Mouse (Mus musculus) heart, embryonic 16.5 days (tissue): ENCODE data around the gene Sorl1. TPM values are rescaled to one million over a fixed set of nuclear protein-coding genes. Genes with fewer than 3 reads are reported as not detected.

Source experiments
- ATAC-seq: fragments of 200-750 bp; cut with Nextera tagmentation; replicated peaks from 2 replicates; pipeline ENCODE4 v1.8.0; 2017; ENCODE audit warnings: moderate number of reproducible peaks; ENCODE audit not compliant: insufficient read depth, low FRiP score; ENCODE audit errors: extremely low read depth
- H3K27ac ChIP-seq: fragments of 300-500 bp; sonication (generic); 2 replicates; pipeline ENCODE4 v1.5.1; 2014; ENCODE audit warnings: mild to moderate bottlenecking, low read length, control low read depth, moderate library complexity
- H3K27me3 ChIP-seq: fragments of 300-500 bp; sonication (generic); 2 replicates; pipeline ENCODE4 v1.6.1; 2014; ENCODE audit warnings: low read length, mixed read lengths; ENCODE audit not compliant: control insufficient read depth, insufficient read depth
- H3K36me3 ChIP-seq: fragments of 300-500 bp; sonication (generic); 2 replicates; pipeline ENCODE4 v1.6.1; 2014; ENCODE audit not compliant: control insufficient read depth, insufficient read depth
- H3K4me1 ChIP-seq: fragments of 300-500 bp; sonication (generic); 2 replicates; pipeline ENCODE4 v1.6.1; 2014; ENCODE audit warnings: low read length, mixed read lengths; ENCODE audit not compliant: control insufficient read depth, insufficient read depth
- H3K4me2 ChIP-seq: fragments of 300-500 bp; sonication (generic); 2 replicates; pipeline ENCODE4 v1.6.1; 2014; ENCODE audit warnings: low read depth, mild to moderate bottlenecking, control low read depth, low read length
- H3K4me3 ChIP-seq: fragments of 300-500 bp; sonication (generic); 2 replicates; pipeline ENCODE4 v1.5.1; 2014; ENCODE audit warnings: mild to moderate bottlenecking, control low read depth, low read length
- H3K9ac ChIP-seq: fragments of 300-500 bp; sonication (generic); 2 replicates; pipeline ENCODE4 v1.6.1; 2014; ENCODE audit warnings: low read length, control low read depth
- H3K9me3 ChIP-seq: fragments of 300-500 bp; sonication (generic); replicated peaks from 2 replicates; pipeline ENCODE4 v1.6.1; 2016; ENCODE audit warnings: low read length; ENCODE audit not compliant: control insufficient read depth
- WGBS: fragments of 180-500 bp; shearing (Covaris S2); extraction: QIAGEN DNeasy Blood & Tissue Kit; methylation state at CpG from one replicate; pipeline ENCODE4 v1.1.7; 2014; 5-methylcytosine and 5-hydroxymethylcytosine counted together
- polyA plus RNA-seq: library from polyadenylated mRNA; unstranded; fragments of >200 nt; fragmentation: Nextera tagmentation; extraction: Ambion mirVana; gene quantifications from 2 replicates; pipeline ENCODE4 v1.2.1, GENCODE M21; 2015

The Sorl1 gene
- polyA plus RNA-seq, 1 experiment from 2014 or later = 2.2 TPM

GRCm38 (mm10) chr9:41993821-41994220 lies 130.3 kb downstream of the Sorl1 start:
- ATAC-seq = no peak
- H3K36me3 ChIP-seq = no peaks in the 10 kb centered on the region

GRCm38 (mm10) chr9:41992841-41993240 lies 131.3 kb downstream of the Sorl1 start:
- no peaks in the 10 kb centered on the region for H3K4me1 ChIP-seq
- H3K9ac ChIP-seq = no peak overlapping the region
- no peak overlapping the region for H3K4me3 ChIP-seq
- no peaks in the 10 kb centered on the region for H3K9me3 ChIP-seq
- H3K4me2 ChIP-seq = no peak overlapping the region
- H3K36me3 ChIP-seq = no peaks in the 10 kb centered on the region
- H3K27ac ChIP-seq = no peak overlapping the region
- 63% methylated on average over 5 of the region's 5 CpGs for WGBS
- no peak for ATAC-seq
- no peaks in the 10 kb centered on the region for H3K27me3 ChIP-seq

More at GRCm38 (mm10) chr9:41993821-41994220, 130.3 kb downstream of the Sorl1 start:
- Histone ChIP-seq H3K27ac (no peak overlapping the region), H3K4me3 (no peak overlapping the region), H3K4me2 (no peak overlapping the region), H3K27me3 (no peaks in the 10 kb centered on the region), H3K4me1 (no peaks in the 10 kb centered on the region), H3K9ac (no peak overlapping the region), H3K9me3 (no peaks in the 10 kb centered on the region)
- WGBS = 93% methylated on average over 5 of the region's 5 CpGs

GRCm38 (mm10) chr9:41985636-41986035 lies 138.5 kb downstream of the Sorl1 start:
- H3K36me3 ChIP-seq = no peaks in the 10 kb centered on the region
- ATAC-seq = no peak
- H3K27me3 ChIP-seq = no peaks in the 10 kb centered on the region
- no peak overlapping the region for H3K9ac ChIP-seq
- H3K4me1 ChIP-seq = peaks cover 7% of the 10 kb centered on the region; the same call in 1 of the 2 replicates
- H3K4me3 ChIP-seq = no peak overlapping the region
- H3K4me2 ChIP-seq = no peak overlapping the region
- 60% methylated on average over 5 of the region's 5 CpGs for WGBS
- no peaks in the 10 kb centered on the region for H3K9me3 ChIP-seq
- H3K27ac ChIP-seq = no peak overlapping the region

- Histone ChIP-seq H3K4me2 (no peak overlapping the region), H3K27me3 (no peaks in the 10 kb centered on the region), H3K4me3 (no peak overlapping the region), H3K36me3 (no peaks in the 10 kb centered on the region), H3K9ac (no peak overlapping the region), H3K9me3 (no peaks in the 10 kb centered on the region), H3K27ac (no peak overlapping the region), H3K4me1 (peaks cover 7% of the 10 kb centered on the region; the same call in 1 of the 2 replicates)
- ATAC-seq = no peak
- whole genome bisulfite sequencing = 75% methylated on average over 9 of the region's 9 CpGs
Observed at GRCm38 (mm10) chr9:41985052-41985451, 139.0 kb downstream of the Sorl1 start.

GRCm38 (mm10) chr9:41984306-41984705 lies 139.8 kb downstream of the Sorl1 start:
- Histone ChIP-seq H3K4me2 (no peak overlapping the region), H3K27me3 (no peaks in the 10 kb centered on the region), H3K27ac (no peak overlapping the region), H3K4me3 (no peak overlapping the region), H3K36me3 (no peaks in the 10 kb centered on the region), H3K9ac (no peak overlapping the region), H3K4me1 (peaks cover 7% of the 10 kb centered on the region; the same call in 1 of the 2 replicates), H3K9me3 (no peaks in the 10 kb centered on the region)
- WGBS = 78% methylated on average over 11 of the region's 11 CpGs
- no peak for ATAC-seq

DNA sequence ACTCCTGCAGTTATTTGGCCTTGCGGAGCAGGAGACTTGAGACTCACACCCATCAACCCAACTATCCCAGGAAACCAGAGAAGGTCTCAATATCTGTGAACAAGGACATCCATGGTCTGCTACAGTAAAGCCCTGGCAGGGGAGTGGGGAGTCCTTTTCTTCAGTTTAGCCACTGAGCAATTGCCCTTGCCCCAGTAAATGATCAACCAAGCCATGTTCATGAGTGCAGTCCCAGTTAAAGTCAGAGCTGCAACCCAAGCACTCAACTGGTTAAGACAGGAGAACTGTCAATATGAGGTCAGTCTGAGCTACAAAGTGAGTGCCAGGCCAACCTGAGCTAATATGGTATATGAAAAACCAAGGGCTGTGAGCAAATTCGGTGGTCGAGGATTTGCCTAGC lies 140.8 kb downstream of the Sorl1 start:
- Histone ChIP-seq H3K4me3 (no peak overlapping the region), H3K36me3 (no peaks in the 10 kb centered on the region), H3K27me3 (no peaks in the 10 kb centered on the region), H3K4me2 (no peak overlapping the region), H3K4me1 (peaks cover 13% of the 10 kb centered on the region), H3K27ac (no peak overlapping the region), H3K9me3 (no peaks in the 10 kb centered on the region), H3K9ac (no peak overlapping the region)
- 83% methylated on average over 3 of the region's 3 CpGs for WGBS
- ATAC-seq = no peak

DNA sequence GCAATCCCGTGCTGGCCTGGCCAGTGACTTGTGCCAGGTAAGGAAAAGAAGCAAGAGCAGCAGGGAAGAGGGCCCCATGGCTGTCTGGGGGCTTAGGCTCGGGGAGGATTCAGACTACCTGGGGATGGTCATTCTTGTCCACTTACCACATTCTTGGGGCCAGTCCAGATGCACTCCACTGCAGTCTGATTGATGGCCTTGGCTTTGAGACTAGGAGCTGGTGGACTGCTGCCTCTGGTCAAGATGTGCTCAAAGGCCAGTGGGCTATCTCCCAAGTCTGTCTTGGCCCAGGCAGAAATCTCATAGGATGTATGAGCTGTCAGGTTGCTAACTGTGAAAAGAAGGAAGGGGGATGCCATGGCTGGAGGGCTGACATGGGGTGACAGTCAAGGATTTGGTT lies 141.3 kb downstream of the Sorl1 start:
- ATAC-seq = no peak
- H3K9ac ChIP-seq = no peak overlapping the region
- H3K27me3 ChIP-seq = no peaks in the 10 kb centered on the region
- WGBS = 69% methylated on average over 2 of the region's 2 CpGs
- peaks cover 14% of the 10 kb centered on the region for H3K4me1 ChIP-seq
- H3K4me2 ChIP-seq = no peak overlapping the region
- H3K4me3 ChIP-seq = no peak overlapping the region
- no peak overlapping the region for H3K27ac ChIP-seq
- no peaks in the 10 kb centered on the region for H3K36me3 ChIP-seq
- 0 out of 2 replicates have a peak, but pooled peaks cover 1% of the 10 kb centered on the region for H3K9me3 ChIP-seq

DNA sequence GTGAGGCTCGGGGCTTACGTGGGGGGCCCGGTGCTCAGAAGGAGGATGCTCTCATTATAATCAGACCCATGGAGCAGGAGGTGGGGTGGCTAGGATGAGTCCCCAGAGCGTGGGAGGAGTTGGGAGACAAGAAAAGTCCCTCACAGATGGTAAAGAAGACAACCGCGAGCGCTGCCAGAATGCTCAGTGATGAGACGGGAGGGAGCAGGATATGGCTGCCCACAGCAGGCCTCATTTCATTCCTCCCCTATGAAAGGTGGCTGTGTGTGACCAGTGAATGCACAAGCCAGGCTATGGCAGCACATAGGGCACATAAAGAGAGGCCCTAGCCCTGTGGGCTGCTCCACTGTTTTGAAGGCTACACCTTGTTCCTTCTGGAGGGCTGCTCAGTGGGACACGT lies 142.1 kb downstream of the Sorl1 start:
- Histone ChIP-seq H3K4me1 (peaks cover 14% of the 10 kb centered on the region), H3K27ac (no peak overlapping the region)

DNA sequence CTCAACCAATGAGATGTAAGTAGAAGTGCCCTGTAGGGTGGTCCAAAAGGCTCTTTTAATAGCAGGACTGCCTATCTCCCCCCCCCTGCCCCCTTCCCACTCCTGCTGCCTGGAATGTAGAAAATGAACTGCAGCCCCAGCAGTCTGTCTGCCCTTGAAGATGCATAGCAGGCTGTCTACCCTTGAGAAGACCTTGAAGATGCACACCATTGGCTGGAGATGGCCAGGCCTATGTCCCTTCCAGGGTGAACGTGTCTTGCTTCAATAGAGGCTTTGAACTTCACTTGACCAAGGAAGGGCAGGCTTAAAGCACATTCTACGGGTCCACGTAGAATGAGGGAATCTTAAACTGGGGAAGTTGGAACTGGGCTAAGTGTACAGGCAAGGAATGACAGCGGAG lies 142.8 kb downstream of the Sorl1 start:
- no peak overlapping the region for H3K27ac ChIP-seq
- H3K4me3 ChIP-seq = no peak overlapping the region
- ATAC-seq = no peak
- H3K36me3 ChIP-seq = no peaks in the 10 kb centered on the region; the same call in 1 of the 2 replicates
- H3K4me2 ChIP-seq = no peak overlapping the region
- no peaks in the 10 kb centered on the region for H3K27me3 ChIP-seq
- H3K9ac ChIP-seq = no peak overlapping the region
- peaks cover 15% of the 10 kb centered on the region for H3K4me1 ChIP-seq
- H3K9me3 ChIP-seq = 0 out of 2 replicates have a peak, but pooled peaks cover 4% of the 10 kb centered on the region
- 58% methylated on average over 4 of the region's 4 CpGs for WGBS

More for the DNA sequence above, 142.1 kb downstream of the Sorl1 start:
- no peak for ATAC-seq
- no peak overlapping the region for H3K9ac ChIP-seq
- 83% methylated on average over 9 of the region's 9 CpGs for WGBS
- 0 out of 2 replicates have a peak, but pooled peaks cover 4% of the 10 kb centered on the region for H3K9me3 ChIP-seq
- no peaks in the 10 kb centered on the region; the same call in 1 of the 2 replicates for H3K36me3 ChIP-seq
- no peaks in the 10 kb centered on the region for H3K27me3 ChIP-seq
- no peak overlapping the region for H3K4me2 ChIP-seq
- H3K4me3 ChIP-seq = no peak overlapping the region
